Mouse (Mus musculus): ENCODE measurements around the gene Foxs1.

Foxs1 gene

GRCm38 (mm10) chr2:152903586-152903985, 29.4 kb downstream of the Foxs1 start:
- no peak for DNase-seq (ENCODE audit: low read depth, low spot score)

- peak; percentile 25 for DNase-seq (ENCODE audit: low read depth, low spot score)
Observed at GRCm38 (mm10) chr2:152902658-152903057, 30.4 kb downstream of the Foxs1 start.

- DNase-seq (ENCODE audit: low read depth, low spot score): no peak
Observed at GRCm38 (mm10) chr2:152901296-152901695, 31.7 kb downstream of the Foxs1 start.

- no peak for DNase-seq (ENCODE audit: low read depth, low spot score)
Observed at GRCm38 (mm10) chr2:152899011-152899410, 34.0 kb downstream of the Foxs1 start.

- DNase-seq (ENCODE audit: low read depth, low spot score): no peak
Observed at GRCm38 (mm10) chr2:152896926-152897325, 36.1 kb downstream of the Foxs1 start.

GRCm38 (mm10) chr2:152895834-152896233, 37.2 kb downstream of the Foxs1 start:
- no peak for DNase-seq (ENCODE audit: low read depth, low spot score)

GRCm38 (mm10) chr2:152888774-152889173, 44.2 kb downstream of the Foxs1 start:
- peak; percentile 21 for DNase-seq (ENCODE audit: low read depth, low spot score)

- no peak for DNase-seq (ENCODE audit: low read depth, low spot score)
Observed at GRCm38 (mm10) chr2:152887230-152887629, 45.8 kb downstream of the Foxs1 start.

- peak; percentile 88 for DNase-seq (ENCODE audit: low read depth, low spot score)
Observed at GRCm38 (mm10) chr2:152884101-152884645, 48.8 kb downstream of the Foxs1 start.

All from brain, adult 2 months (tissue).